Mouse (Mus musculus) spleen, embryonic (tissue): Measurements from ENCODE around the gene Aspscr1.
"Not testable (repeated sequence)": the region's sequence is repeated elsewhere in the genome, so short reads cannot be mapped to it uniquely, and the experiment has no call there.

ENCODE experiments used
- CTCF ChIA-PET: fragments of 350-600 bp; sonication (Branson Sonifier 250); formaldehyde crosslinking; loops from one replicate; lab custom pipeline; 2022; lab: Charles Lee

Aspscr1 gene

DNA sequence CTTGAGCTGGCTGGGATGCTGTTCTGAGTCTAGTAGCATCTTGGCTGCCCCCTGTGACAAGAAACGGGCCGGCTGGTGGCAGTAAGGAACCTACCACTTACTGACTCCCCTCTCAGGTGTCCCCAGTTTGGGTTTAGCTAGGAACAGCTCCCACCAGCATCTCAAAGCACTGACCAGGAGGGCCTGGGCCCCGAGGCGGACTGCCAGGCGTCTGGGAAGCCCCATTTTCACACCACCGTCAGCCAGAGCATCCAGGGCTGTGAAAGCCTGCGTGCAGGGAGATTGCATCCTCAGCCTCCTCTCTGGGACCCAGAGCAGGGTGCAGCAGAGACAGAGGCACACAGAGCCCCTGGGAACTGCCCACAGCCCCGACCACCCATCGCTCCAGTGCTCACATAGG, 31.5 kb upstream of the Aspscr1 start:
- CTCF ChIA-PET, result no interaction called here

- CTCF ChIA-PET, result no interaction called here
Observed at GRCm38 (mm10) chr11:120641869-120642268, 30.9 kb upstream of the Aspscr1 start.

GRCm38 (mm10) chr11:120642939-120643600, 29.7 kb upstream of the Aspscr1 start:
- CTCF ChIA-PET, result interaction anchor here (0.9 kb wide), 1 partner anchor 22 kb away, joined by 3 read pairs; no protein-coding TSS in a partner anchor

DNA sequence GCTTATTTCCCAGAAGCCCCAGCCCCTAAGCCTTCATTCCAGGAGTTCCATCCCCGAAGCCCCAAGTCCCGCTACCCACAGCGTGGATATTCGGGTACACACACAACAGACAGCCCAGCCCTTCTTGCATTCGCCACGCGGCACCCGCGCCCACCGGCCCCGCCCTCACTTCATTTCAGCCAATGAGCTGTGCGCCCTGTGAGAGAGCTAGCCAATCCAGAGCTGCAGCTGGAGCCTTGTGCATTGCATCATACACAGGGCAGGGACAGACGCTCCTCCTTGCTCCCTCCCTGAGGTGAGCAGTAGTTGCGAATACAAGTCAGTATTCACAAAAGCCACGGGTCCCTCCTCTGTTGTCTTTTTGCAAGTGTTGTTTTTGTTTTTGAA, 29.2 kb upstream of the Aspscr1 start, which contains the start of gene Pycr1:
Gene Pycr1 (minus strand): TSS at position 169 of the 387 bp plus-strand sequence.
- CTCF ChIA-PET, result interaction anchor here (0.9 kb wide), 1 partner anchor 22 kb away, joined by 3 read pairs; no protein-coding TSS in a partner anchor

DNA sequence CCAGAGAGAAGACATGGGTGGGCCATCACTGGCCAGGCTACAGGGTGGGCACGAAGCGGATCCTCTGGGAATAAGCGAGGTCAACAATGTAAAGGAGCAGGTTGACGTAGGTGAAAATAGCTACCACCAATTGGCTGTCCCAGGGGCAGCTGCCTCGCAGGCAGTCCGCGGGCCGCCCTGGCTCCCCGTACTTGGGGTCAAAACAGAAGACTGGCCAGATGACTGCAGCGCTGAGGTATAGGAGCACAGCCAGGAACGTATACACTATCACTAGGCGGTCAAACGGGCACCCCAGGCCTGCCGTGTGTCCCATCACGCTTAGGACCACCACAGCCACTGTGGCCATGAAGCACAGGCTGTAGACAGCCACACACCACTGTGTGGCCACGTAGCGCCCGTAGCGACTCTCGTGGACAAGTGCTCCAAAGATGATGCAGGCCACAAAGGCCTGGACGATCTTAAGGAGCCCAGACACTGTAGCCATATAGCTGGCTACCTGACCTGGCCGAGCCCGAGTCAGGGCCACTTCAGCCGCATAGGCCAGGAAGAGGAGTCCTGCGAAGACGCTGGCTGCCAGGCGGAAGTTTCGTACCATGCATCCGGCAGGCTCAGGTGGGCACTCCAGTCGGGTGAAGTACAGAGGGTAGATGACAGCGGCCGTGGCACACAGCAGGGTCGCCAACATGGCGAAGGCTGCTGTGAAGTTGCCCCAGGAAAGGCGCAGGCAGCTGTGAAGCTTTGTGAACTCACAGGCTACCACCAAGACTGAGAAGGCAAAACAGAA, 25.5 kb upstream of the Aspscr1 start:
- CTCF ChIA-PET, result no interaction called here

- CTCF ChIA-PET, result no interaction called here
Observed at GRCm38 (mm10) chr11:120648001-120648476, 24.7 kb upstream of the Aspscr1 start, which contains the start of gene Myadml2. Gene Myadml2 (minus strand): TSS chr11:120648158.

DNA sequence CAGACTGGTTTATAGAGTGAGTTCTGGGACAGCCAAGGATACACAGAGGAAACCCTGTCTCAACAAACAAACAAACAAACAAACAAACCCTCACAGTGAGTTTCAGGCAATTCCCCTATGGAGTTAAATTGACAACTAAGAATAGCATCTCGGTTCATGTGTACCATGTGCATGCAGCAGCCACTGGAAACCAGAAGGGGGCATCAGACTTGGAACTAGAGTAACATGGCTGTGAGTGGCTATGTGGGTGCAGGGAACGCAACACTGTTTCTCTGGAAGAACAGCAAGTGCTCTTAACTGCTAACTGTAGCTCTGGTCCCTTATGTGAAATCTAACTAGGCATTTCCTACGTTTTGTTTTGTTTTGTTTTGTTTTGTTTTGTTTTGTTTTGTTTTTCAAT, 20.9 kb upstream of the Aspscr1 start:
- CTCF ChIA-PET, result no interaction called here

- CTCF ChIA-PET, result no interaction called here
Observed at GRCm38 (mm10) chr11:120654741-120655140, 18.0 kb upstream of the Aspscr1 start.

- CTCF ChIA-PET, result no interaction called here
Observed at GRCm38 (mm10) chr11:120657301-120657700, 15.5 kb upstream of the Aspscr1 start.

DNA sequence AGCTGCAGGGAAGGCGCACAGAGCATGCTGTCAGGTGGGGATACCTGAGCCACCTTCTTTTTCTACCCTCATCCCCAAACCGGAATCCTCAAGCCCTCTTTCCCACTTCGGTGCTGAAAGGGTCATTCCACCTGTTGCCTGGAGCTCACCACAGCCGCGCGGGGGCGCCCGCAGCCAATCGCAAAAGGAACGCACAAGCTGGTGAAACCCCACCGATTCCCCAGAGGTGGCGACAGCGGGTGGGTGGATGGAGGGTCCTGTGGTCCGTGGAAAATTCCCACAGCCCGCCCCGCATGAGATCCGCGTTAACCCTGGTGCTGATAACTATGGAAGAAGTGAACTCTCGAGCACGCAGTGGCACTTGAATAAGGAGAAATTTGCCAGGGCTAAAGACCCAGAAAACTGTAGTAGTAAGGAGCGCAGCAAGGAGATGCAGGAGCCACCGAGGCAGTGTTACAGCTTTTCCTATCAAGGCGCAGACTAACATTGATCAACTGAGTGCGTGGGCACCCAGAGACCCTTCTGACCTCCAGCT, 13.8 kb upstream of the Aspscr1 start:
- CTCF ChIA-PET, result interaction anchor here (0.6 to 1.5 kb wide), 3 partner anchors 20 to 69 kb away, joined by 3 to 4 read pairs (median 3); no protein-coding TSS in a partner anchor

GRCm38 (mm10) chr11:120659509-120660300, 13.1 kb upstream of the Aspscr1 start:
- CTCF ChIA-PET, result interaction anchor here (0.6 to 1.5 kb wide), 4 partner anchors 15 to 68 kb away, joined by 3 to 4 read pairs (median 4); no protein-coding TSS in a partner anchor

GRCm38 (mm10) chr11:120660301-120661075, 12.3 kb upstream of the Aspscr1 start:
- CTCF ChIA-PET, result interaction anchor here (1.0 kb wide), 1 partner anchor 14 kb away, joined by 4 read pairs; no protein-coding TSS in a partner anchor

DNA sequence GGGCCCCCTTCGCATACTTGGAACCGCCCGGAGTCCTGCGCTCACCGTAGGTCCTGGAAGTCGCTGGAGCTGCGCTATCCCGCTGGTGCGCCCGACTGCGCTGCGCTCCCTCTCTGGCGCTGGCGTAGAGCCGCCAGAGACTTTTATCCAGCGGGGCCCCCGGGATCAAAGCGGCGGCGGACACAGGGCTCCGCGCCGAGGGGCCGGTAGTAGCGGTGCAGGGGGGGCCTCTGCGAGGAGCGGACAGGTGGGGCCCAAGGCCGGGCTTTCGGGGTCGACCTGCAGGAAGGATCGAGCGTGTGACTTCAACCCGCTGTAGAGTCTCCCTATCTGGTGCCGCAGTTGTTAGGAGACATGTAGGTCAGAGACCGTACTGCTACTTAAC, 11.7 kb upstream of the Aspscr1 start, which contains the start of gene Notum:
Gene Notum (minus strand): TSS at position 100 of the 385 bp plus-strand sequence.
- CTCF ChIA-PET, result no interaction called here

GRCm38 (mm10) chr11:120662759-120663158, 10.0 kb upstream of the Aspscr1 start:
- CTCF ChIA-PET, result no interaction called here

DNA sequence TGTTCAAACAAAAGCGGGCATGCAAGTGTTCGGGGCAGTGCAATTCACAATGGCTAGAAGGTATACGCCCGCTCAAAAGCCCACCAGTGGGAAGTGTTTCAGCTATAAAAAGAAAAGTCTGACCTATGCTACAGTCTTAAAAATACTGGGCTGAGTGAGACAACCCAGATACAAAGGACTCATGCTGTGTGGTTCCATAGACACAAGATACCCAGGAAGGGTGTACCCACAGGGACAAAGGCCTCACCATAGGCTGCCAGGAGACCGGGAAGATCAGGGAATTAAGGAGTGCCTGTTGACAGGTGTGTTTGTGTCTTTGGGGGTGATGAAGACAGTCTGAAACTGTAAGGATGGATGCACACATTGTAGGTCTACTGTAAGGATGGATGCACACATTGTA, 9.1 kb upstream of the Aspscr1 start:
- CTCF ChIA-PET, result no interaction called here

DNA sequence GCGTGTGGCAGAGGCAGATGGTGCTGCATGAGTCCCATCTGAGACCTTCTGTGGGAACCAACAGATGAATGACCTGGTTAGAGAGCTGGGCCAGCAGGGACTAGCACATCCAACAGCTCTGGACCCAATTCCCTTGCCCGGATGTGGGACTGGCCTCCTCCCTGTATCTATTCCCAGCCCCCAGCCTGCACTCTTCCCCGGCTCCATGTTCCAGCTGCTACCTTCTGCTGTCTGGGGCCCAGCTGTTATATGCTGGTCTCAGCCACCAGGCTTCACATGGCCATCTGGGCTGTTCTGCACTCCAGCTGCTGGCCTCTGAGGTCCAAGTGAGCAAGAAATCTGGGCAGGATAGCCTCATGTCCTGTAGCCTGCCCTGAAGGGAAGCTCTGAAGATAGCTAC, 7.4 kb upstream of the Aspscr1 start:
- CTCF ChIA-PET, result interaction anchor here (1.4 kb wide), 1 partner anchor 22 kb away, joined by 3 read pairs; no protein-coding TSS in a partner anchor

DNA sequence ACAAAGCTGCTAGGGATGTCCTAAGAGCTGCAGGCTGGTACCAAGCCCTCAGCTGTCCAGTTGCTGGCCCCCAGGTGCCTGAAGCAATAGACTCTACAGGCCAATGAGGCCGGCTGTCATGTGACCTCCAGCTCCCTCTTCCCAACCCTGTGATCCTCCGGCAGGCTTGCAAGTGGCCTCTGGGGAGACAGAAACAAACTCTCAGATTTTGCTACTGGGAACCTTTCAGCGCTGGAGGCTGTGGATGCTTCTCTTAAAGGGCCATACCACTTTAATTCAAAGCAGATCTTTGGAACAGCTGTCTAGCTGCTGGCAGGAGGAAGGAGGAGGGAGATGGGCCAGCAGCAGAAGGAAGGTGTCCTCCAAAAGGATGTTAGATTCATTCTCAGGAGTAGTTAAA, 6.2 kb upstream of the Aspscr1 start:
- CTCF ChIA-PET, result no interaction called here

DNA sequence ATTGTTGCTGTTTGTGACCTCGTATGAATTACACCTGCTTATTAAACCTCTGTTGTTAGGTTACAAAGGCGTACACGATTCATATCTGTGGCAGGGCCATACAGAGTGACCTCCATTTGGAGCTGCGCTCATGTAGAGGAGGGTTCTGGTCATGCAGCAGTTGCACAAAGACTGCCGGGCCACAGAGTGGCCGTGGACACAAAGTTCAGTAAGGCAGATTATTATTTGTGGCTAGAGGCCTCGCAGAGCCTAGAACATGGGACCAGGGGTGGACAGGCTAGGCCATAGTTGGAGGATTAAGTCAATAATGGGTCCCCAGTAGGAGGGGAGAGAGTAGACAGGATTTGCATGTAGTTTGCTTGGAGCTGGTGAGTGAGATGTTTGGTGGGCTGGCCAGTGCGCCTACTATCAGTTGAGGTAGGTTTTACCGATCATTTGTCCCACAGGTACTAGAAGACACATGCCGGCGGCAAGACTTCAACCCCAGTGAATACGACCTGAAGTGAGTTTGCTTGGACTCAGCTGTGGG, 885 bp downstream of the Aspscr1 start:
- CTCF ChIA-PET, result no interaction called here

DNA sequence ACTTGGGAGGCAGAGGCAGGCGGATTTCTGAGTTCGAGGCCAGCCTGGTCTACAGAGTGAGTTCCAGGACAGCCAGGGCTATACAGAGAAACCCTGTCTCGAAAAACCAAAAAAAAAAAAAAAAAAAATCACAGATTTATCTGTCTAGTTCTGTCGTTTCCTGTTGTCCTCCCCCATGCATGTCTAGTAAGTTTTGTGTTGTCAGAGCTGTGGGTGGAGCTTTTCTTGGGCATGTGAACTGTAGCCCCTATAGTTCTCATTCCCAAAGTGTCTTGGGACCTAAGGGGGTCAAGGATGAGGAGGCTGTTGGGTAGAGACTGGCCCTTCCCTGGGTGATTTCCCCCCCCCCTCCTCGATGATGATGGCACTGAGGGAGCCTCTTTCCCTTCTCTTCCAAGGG, 3.1 kb downstream of the Aspscr1 start:
- CTCF ChIA-PET, result not testable (repeated sequence)

DNA sequence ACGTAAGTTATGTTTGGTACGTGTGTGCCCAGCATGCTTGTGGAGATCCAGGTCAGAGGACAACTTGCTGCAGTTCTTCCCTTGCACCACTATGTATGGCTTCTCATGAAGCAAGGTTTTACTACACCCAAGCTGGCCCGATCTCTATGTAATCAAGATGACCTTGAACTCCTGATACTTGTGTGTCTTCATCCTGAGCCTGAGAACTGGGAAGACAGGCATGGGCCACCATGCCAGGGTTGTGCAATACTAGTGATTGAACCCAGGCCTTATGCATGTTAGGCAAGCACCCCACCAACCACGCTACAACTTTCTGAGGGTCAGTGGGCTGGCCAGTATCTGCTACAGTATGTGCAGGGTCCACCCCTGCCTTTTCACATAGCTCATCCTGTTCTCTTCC, 4.2 kb downstream of the Aspscr1 start:
- CTCF ChIA-PET, result no interaction called here
